Mouse (Mus musculus) kidney, adult 11 months (tissue): ENCODE results near the gene Depdc1b.

Experiments
- DNase-seq: peaks from one replicate; pipeline ENCODE4 v3.0.0; 2022

The Depdc1b gene

DNA sequence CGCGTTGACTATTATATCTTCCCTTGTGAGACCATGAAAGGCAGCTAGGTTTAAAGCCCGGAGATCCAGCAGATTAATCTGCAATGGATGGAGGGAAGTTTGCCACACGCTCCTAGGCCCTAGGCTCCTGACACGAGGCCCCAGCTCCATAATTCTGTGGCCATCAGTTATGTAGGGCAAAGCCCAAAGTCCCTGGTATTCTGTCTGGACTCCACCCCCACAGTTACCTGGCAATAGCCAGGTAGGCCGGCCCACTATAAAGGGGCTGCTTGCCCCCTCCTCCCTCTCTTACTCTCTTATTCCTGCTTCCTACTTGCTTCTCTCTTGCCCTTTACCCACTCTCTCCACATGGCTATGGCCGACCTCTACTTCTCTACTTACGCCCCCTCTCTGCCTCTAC is 2.9 kb downstream of the Depdc1b start:
- DNase-seq, result no peak

DNA sequence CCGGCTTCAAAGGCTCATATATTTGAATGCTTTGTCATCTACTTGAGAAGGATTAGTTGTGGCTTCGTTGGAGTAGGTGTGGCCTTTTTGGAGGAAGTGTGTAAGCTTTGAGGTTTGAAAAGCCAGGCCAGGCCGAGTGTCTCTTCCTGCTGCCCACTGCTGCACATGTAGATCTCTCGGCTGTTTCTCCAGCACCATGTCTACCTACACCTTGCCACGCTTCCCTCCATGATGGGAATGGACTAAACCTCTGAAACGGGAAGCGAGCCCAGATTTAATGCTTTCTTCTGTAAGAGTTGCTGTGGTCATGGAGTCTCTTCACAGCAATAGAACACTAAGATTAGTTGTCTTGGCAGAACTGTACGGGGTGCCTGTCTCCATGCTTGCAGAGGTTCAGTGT is 4.1 kb downstream of the Depdc1b start:
- DNase-seq, result no peak

DNA sequence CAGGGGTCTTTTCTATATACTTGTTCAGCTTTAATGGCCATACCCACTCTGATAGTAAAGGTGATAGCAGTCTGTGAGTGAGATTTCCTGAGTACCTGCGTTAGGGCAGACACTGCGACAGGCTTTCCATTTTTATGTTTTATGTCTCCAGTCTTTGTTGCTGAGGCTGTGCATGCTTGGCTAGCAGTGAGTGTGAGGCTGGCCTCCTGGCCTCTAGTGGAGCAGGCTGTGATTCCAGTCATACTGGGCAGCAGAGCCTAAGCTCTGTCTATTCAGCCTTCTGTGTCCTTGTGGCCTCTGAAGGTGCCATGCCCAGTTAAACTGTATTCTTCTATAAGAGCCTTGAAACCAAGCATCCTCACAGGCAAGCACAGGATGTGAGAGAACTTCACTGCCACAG is 6.3 kb downstream of the Depdc1b start:
- no peak for DNase-seq

DNA sequence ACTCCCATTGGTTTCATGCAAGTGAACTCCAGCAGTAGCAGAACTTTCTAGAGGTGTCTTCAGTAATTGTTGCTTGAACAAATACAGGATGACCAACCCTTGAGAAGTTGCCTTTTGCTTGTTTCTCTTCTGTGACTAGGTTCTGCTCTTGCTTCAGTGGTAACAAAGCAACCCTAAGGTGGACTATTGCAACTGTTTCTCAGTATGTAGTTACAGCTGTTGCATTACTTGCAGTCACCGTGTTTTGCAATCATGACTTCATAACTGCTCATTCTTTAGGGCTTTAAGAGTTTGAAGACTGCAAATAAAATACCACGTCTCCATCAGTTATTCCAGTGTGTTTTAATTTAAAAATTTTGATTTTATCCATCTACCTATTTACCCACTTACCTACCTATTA is 7.2 kb downstream of the Depdc1b start:
- DNase-seq, result no peak

DNA sequence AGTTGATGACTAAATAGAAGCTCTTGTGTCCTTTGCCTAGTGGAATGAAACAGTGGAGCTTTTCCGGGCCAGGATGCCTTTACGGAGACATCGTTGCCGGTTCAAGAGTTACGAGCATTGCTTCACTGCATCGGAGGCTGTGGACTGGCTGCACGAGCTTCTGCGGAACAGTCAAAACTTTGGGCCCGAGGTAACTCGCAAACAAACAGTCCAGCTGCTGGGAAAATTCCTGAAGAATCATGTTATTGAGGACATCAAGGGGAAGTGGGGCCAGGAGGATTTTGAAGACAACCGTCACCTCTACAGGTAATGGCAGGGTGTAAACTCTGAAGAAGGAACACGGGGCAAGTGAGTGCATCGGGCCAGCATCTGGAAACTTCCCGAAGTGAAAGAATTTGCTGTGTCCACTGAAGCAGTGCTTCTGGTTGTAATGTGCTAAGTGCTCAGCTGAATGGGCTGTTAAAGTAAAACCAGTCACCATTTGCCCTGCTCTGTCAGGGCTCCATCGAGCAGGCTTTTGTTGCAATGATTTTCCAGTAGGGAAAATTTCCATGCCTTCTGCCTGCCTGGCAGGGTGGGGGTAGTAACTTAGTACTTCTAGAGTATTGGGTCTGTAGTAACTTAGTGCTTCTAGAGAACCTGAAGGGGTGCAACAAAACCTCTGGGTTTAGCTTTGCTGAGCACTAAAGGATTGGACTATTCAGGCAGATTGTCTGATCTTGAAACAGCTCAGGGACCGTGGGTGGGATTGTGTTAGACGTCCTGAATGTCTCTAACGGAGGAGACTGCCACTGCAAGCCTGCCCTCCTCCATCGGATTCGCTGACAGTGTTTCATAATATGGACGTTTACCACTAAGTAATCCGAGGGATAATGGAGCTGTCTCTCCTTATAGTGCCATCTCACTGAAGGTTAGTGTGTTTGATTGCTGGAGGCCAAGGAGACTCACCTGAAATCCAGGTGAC is 8.0 kb downstream of the Depdc1b start:
- DNase-seq, result peak; percentile 72

DNA sequence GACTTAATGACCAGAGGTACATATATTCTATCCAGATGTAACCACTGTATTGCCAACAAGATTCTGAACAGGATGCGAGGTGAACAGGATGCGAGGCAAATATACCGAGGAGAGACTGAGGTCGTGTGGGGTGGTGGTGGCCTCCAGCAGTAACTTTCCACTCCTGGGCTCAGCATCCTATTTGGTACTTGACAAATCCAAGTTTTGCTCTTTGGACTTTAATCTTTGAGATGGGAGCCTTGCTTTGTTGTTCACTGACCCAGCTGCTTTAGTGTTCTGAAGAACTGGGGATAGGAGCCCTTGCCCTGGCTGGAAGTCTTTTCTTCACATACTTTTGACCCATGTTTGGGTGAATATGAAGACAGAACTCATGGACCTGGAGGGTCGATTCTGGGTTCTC is 9.7 kb downstream of the Depdc1b start:
- peak; percentile 69 for DNase-seq

DNA sequence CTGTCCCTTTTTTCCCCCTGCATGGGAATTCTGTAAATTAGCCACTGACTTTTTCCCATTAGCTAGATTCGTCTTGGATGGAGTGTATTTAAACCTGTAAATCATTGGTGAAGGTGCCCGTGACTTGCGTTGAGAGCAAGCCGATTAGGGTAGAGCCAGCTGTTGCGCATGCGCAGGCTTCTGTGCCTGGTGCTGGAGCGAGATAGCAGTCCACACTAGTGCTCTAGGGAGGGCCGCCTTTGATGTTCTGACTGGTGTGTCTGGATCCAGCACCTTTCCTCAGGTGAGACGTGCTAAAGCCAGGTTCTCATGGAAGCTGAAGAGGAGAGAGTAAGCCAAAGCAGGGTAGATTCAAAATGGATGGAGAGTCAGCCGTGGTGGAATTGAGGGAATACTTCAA is 10.2 kb downstream of the Depdc1b start:
- peak; percentile 92 for DNase-seq

DNA sequence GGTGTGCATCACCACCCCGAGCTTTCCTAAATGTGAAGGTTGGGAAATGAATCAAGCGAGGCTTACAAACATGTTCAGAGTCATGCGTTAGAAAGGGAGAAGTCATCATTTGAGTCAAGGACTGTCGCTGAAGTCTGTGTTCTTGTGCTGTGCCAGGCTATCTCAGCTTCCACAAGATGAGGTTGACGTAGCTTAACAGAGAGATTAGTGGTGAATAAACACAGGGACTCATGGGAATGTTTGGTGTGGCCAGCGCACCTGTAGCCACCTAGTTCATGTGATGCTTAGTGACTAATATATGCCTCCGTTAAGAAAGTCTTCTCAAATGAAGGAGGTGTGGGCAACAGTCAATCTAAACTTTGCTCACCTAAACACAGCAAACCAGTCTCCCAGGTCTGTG is 10.9 kb downstream of the Depdc1b start:
- DNase-seq, result no peak

DNA sequence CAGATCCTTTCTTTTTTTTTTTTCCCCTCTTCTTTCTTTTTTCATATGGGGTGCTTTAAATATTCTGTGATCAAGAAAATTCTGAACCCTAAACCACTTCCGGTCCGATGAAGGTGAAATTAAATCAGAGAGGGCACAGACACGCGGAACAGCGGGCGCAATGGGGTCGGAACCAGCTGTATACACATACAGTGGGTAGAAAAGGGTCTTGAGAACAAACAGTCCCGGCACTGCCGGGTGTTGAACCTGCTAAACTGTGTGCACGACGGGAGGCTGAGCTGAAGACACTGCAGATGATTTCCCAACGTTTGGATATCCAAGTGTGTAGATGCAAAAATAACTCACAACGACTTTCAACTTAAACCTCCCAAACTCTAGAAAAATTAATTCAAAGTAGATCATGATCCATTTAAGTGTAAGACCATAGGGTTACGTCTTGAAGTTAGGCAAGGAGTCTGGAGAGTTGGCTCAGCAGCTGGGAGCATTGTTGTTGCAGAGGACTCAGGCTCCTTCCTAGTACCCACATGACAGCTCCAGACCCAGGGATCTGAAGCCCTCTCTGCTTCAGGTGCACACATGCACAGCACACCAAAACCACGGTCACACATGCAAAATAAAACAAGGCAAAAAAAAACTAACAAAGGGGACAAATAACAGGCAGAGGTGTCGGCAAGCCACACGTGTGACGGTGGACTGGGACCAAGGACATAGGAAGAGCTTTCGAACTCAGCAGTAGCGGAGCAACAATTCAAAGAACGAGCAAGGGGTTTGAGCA is 12.5 kb downstream of the Depdc1b start:
- no peak for DNase-seq

DNA sequence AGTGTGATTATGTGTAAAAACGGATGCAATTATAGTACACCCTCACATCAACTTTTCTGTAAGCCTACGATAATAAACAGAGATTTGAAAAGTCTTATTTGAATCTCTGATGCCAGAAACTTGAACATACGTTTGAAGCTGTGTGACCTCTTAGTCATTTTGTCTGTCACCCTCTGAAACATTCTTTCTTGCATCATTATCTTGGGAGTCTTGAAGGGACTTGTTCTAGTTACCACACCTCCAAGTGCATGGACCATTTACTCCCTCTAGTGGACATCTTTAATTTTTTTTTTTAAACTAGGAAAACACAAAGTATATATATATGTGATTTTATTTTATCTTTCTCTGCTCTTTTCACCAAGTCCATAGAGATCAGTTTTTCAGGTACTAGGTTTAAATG is 13.6 kb downstream of the Depdc1b start:
- no peak for DNase-seq

DNA sequence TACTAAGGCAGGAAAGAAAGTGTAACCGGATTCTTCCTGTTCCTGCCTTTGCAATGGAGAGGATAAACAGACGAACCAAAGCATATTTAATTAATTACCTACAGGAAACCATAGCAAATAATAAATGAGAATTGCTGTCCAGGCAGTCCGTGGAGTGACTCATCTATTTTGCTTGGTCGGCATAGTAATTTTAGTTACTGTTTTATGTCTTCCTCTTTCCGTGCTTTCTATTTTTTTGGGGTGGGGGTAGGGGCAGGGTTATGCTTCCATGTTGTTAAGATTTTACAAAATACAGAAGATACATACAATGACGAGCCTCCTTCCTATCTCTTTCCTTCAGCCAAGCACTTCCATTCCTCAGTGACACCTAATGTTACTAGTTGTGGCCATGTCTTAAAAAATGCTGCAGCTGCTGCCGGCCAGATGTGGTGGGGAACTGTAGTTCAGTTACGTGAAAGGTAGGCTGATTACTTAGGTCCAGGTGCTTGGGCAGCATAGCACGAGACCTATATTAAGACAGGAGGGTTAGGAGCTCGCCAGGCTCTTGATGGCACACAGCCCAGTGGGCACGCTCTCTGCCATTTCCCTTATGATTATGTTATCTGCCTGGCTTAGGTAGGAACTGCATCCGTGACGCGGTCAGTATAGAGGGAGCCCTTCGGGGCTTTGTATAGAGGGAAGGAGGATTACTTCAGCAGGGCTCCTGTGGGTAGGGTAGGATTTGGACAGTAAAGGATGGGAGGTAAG is 19.3 kb downstream of the Depdc1b start:
- DNase-seq, result no peak

DNA sequence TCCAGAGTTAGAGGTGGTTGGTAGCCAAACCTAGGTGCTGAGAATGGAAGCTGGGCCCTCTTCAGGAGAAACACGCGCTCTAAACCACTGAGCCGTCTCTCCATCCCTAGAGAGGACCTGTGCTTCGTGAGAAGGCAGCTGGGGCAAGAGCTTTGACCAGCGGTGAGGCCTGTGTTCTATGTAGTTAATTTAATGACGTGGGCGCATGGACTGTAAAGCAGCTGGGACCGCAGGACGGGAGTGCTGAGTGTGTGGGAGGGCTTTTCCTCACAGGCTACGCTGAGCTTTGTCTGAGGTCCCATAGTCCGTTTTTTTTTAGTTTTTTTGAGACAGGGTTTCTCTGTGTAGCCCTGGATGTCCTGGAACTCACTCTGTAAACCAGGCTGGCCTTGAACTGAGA is 20.1 kb downstream of the Depdc1b start:
- no peak for DNase-seq

DNA sequence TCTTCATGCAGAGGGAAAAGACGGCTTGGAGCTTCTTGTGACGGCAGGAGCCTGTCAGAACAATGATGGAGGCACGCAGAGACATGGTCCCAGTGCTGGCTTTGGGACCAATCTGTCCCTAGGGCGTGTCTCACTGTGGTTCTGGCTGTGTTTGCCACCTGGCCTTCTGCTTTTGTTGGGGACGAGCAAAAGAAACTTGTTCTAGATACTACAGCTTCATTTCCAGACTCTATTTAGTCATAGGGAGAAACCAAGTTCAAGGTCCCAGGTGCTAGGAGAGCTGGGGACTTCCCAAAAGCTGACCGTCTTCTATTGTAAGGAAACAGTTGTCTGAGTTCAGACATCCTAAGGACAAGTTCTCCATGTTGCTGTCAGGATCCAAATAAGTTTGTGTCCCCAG is 21.2 kb downstream of the Depdc1b start:
- DNase-seq, result no peak

DNA sequence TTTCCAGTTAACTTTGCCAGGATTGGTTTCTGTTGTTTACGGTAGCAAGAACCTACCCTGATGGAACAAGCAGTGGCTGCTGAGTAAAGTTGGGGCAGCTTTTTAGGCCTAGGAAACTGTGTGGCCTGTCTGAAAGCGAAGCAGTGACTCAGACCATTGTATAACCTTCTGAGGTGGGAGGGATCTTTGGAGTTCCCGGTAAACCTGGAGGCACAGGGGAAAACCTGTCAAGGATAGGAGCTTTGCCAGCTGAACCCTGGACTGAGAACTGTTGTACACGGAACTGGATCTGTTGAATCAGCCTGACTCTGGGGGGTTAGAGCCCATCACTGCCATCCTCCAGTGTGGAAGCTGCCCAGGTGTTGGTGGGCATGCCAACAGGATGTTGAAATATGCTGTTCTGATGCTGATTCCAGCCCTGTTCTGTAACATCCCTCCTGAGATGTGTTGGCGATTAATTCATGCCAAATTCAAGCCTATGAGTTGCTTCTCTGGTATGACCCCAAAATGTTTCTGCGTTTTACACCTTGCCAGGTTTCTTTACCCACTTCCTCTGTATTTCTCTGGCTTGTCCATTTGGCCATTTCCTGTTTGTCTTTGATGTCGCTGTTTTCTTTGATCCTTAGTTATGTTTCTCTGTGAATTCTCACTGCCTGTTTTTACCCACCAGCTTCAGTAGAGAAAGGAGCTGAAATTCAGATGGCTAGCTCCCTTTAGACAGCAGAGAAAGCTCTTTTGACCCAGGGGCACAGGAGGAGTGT is 22.1 kb downstream of the Depdc1b start:
- DNase-seq, result peak; percentile 75

DNA sequence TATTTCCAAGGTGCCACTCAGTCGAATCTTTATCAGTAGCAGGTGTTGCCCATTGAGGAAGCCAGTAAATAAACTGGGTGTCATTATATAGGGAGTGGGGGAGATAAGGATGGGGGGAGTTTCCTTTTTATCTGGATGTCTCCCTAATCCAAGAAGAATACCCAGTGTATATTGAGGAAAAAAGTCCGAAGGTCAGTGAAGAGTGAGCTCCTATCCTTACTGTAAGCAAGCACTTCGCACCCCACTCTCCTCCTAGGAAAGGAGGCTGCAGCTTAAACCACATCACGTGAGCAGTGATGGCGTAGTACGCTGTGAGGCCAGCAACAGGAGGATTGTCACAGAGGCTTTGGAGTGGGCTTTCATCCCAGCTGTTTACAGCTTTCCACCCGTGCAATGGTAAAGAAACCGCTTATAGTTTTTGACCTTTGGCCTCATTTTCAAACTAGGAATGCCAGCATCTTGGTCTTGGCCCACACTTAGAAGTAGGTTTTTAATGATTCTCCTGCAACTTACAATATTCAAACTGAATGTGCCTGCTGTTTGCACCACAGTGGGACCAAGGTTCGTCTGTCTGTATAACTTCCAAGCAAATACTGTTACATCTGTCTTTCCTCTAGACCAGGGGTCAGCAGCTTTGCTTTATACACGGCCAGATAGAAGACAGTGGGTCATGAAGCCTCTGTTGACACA is 23.9 kb downstream of the Depdc1b start:
- no peak for DNase-seq

DNA sequence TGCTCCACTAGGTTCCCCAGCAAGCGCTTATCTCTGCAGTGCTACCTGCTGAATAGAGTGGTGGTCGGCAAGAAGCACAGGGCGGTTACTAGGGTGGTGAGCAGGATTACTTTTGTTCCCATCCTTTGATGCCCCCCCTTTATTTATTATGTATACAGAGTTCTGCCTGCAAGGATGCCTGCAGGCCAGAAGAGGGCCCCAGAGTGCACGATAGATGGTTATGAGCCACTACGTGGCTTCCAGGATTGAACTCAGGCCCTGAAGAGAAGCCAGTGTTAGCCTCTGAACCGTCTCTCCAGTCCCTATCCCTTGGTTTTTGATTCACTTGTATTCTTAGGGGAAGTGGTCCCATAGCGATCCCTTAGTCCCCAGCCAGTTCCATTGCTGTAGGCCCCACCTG is 25.5 kb downstream of the Depdc1b start:
- DNase-seq, result no peak

DNA sequence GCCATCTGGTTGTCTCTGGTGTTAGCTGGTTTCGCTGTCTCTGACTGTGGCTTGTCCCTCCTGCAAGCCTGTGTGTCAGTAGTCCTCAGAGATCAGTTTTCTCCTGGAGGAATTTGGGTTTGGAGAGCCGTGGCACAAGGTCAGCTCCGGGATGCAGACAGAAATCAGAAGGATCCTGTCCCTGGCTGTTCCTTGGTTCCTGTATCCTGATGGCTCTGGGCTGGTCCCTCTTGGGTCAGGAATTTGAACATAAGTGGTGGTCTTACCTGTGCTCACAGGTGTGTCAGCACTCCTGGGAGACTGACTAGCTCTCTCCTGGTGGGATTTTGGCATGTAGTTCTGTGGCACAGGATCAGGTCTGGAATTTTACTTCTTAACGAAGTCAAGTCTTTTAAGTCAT is 29.6 kb downstream of the Depdc1b start:
- no peak for DNase-seq

DNA sequence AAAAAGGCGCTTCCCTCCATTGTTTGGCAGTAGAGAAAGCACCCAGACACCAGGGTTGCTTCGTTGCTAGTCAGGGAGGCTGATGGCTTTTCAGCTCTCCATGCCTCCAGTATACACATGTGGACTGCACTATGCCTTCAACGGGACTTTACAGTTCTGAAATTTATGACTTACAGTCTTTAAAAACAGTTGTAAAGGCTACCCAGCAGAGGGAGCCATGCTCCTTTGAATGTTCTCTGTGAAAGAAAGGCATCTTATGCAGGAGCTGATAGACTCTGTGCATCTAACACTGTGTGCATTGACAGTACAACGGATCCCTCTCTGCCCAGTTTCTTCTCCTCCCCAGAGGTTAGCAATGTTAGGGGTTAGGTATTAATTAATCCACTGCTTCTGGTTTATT is 30.9 kb downstream of the Depdc1b start:
- no peak for DNase-seq

DNA sequence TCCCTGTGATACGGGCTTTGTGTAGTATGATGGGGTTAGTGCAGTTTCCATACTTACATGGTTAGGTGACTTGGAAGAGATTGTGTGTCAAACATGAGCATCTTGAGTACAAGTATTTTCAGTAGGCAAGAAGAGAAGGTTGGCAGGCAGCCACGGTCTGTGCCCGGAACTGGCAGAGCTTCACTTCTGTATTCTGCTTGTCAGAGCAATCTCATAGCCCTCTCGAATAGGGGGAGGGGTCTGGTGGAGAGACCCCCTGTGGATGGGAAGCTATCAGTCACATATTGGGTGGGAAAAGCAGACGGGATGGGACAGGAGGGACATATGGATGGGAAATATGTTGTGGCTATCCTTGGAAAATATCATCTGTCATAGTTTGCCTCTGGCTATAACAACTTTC is 33.5 kb downstream of the Depdc1b start:
- no peak for DNase-seq

DNA sequence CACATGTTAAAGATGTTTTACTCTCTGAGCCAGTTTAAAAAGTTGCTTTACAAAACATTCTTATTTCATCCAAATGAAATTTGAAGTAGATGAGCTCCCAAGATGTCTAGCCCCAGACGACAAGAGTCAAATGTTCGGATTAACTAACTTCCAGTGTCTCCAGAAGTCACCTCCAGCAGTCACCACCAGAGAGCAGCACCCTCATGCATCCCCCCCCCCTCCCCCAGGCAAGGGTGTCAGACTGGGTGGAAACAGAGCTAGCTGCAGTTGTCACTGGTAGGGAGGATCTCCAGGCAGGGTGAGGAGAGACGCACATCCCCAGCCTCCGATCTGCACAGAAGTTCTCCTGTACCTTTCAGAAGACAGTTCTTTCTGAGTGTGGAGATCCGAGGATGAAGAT is 37.6 kb downstream of the Depdc1b start:
- DNase-seq, result no peak

DNA sequence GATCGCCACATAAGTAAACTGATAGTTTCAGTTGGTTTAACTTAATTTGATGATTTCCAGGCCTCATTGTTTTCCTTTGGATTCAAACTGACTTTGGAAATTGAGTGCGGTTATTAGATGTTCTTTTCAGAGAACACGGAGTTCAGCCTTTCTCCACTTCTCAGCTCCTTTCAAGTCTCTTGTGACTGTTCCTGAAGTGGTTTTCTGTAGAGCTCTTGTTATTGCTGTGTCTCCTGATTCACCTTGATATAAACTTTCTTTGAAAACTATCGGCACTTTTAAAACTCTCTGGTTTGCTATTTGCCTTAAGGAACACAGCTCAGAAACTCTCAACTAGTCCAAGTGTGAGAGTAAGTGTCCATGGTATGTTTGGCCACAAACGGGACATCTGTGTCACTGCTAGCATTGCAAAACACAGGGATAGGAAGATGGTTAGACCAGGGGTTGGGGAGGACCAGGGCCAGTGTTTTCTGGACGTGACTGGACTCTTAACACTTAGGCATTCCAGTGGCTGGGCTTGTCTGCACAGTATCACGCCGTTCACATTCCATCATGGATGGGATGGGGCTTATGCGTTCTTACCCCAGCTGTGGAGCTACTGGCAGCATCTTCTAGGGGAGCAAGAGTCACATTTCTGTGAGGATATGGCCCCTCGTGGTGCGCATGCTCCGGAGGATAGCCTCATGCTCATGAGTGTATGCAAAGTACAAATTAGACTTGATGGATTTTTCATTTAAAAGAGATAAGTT is 38.8 kb downstream of the Depdc1b start:
- no peak for DNase-seq
